11 mouse cellular contexts compared by ENCODE assay signal in genomic region chr6:147885902-147886301, GRCm38 (mm10).
"Had no signal": no experiment of that assay in that cellular context is flagged by ENCODE, and none has a peak within 500 bp of the region (broad histone marks: within the 10 kb centered on the region; RNA-seq: fewer than 3 reads in every experiment).

No protein-coding gene starts in this region.

- DNase-seq: kidney, adult 2 months; kidney, postnatal 14 days; right cerebral cortex, postnatal 14 days; thymus, postnatal 4 days had no signal

- H3K9me3 ChIP-seq: liver, embryonic 15.5 days had no signal

- H3K9ac ChIP-seq: kidney, embryonic 15.5 days; limb, embryonic 15.5 days; liver, embryonic 15.5 days; midbrain, embryonic 12.5 days; neural tube, embryonic 13.5 days had no signal

- H3K36me3 ChIP-seq: kidney, embryonic 15.5 days; limb, embryonic 15.5 days; liver, embryonic 15.5 days; midbrain, embryonic 12.5 days; neural tube, embryonic 13.5 days had no signal

- H3K4me2 ChIP-seq: kidney, embryonic 15.5 days; limb, embryonic 15.5 days; liver, embryonic 15.5 days; midbrain, embryonic 12.5 days; neural tube, embryonic 13.5 days had no signal

- H3K4me1 ChIP-seq: kidney, embryonic 15.5 days; limb, embryonic 15.5 days; liver, embryonic 15.5 days; midbrain, embryonic 12.5 days; neural tube, embryonic 13.5 days had no signal

- H3K4me3 ChIP-seq: kidney, embryonic 15.5 days; limb, embryonic 15.5 days; liver, embryonic 15.5 days; midbrain, embryonic 12.5 days; neural tube, embryonic 13.5 days had no signal

- H3K27me3 ChIP-seq: kidney, embryonic 15.5 days; limb, embryonic 15.5 days; liver, embryonic 15.5 days; midbrain, embryonic 12.5 days; neural tube, embryonic 13.5 days had no signal

- H3K27ac ChIP-seq: kidney, embryonic 15.5 days; limb, embryonic 15.5 days; liver, embryonic 15.5 days; midbrain, embryonic 12.5 days; neural tube, embryonic 13.5 days had no signal

- ATAC-seq: intestine, embryonic 16.5 days; midbrain, embryonic 16.5 days had no signal
